Mouse (Mus musculus): ENCODE measurements at regions not wholly inside any gene's neighbourhood (a gene's known extent, or its start where the extent isn't known, plus 50 kb on each side); places are given as distances from the start of the nearest gene placed in this dataset.

DNA sequence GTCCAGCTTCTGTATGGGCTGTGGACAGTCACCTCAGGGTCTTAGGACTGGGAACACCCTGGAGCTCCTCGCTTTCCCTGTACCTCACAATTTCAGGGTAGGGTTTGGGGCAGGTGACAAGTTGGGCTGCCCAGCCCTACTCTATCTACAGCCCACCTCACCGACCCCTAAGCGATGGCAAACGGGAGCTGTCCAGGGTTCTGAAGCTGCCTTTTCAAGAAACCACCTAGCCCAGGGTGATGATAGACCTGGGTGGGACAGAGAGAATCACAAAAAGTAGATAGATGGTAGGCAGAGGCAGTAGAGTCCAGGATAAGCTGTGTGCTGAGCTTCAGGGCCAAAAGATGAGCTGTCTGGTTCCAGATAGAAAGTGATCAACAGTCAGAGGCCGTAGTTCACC is 479.7 kb upstream of the Zdhhc25 start:
- TF ChIP-seq POLR2A (IDR thresholded peaks at IDR 0.05; ENCODE audit: borderline replicate concordance, extremely low read depth, insufficient read depth, insufficient read length, poor library complexity, severe bottlenecking) (no peak), CTCF (IDR thresholded peaks at IDR 0.05; ENCODE audit: borderline replicate concordance, extremely low read depth, insufficient read depth, insufficient read length) (no peak)

Measured in brain, embryonic 14.5 days (tissue).